Mouse (Mus musculus) testis, adult 2 months (tissue): ENCODE data around the gene Tnr. TPM values are rescaled to one million over a fixed set of nuclear protein-coding genes. Genes with fewer than 3 reads are reported as not detected.

Source experiments
- H3K27ac ChIP-seq: fragments of 200-500 bp; 2 replicates; pipeline ENCODE4 v1.5.1; 2012; ENCODE audit warnings: low read depth, low read length; ENCODE audit not compliant: control insufficient read depth, insufficient read depth
- H3K27me3 ChIP-seq: fragments of 200-500 bp; 2 replicates; pipeline ENCODE4 v1.6.1; 2012; ENCODE audit warnings: mild to moderate bottlenecking, low read length, moderate library complexity; ENCODE audit not compliant: control insufficient read depth, insufficient read depth
- H3K36me3 ChIP-seq: fragments of 200-500 bp; 2 replicates; pipeline ENCODE4 v1.6.1; 2012; ENCODE audit warnings: mild to moderate bottlenecking, low read length; ENCODE audit not compliant: control insufficient read depth, insufficient read depth
- H3K4me1 ChIP-seq: fragments of 200-500 bp; 2 replicates; pipeline ENCODE4 v1.6.1; 2012; ENCODE audit warnings: low read length; ENCODE audit not compliant: control insufficient read depth, insufficient read depth
- H3K4me3 ChIP-seq: fragments of 200-500 bp; 2 replicates; pipeline ENCODE4 v1.5.1; 2012; ENCODE audit warnings: low read depth, mild to moderate bottlenecking, low read length, moderate library complexity, mixed read lengths; ENCODE audit not compliant: control insufficient read depth
- CTCF ChIP-seq: fragments of 200-500 bp; IDR thresholded peaks from 2 replicates; pipeline ENCODE4 v1.5.1; 2012; ENCODE audit warnings: low read depth, mild to moderate bottlenecking, inconsistent platforms, low read length, moderate library complexity; ENCODE audit not compliant: control insufficient read depth, insufficient read depth, insufficient replicate concordance
- POLR2A ChIP-seq: fragments of 200-500 bp; IDR thresholded peaks from 2 replicates; pipeline ENCODE4 v1.6.1; 2012; ENCODE audit warnings: low read depth, mild to moderate bottlenecking, inconsistent platforms, low read length, moderate library complexity; ENCODE audit not compliant: control insufficient read depth
- polyA plus RNA-seq: library from polyadenylated mRNA; depleted of rRNA; stranded (reverse); fragments of >200 nt; gene quantifications from 2 replicates; pipeline ENCODE4 v1.2.3, GENCODE M21; 2012

Gene Tnr
- polyA plus RNA-seq, 1 experiment: 0.05 TPM

- no peaks in the 10 kb centered on the region for H3K27me3 ChIP-seq
- no peaks in the 10 kb centered on the region for H3K4me1 ChIP-seq
- H3K27ac ChIP-seq: no peak overlapping the region
- no peak overlapping the region for H3K4me3 ChIP-seq
- no peak for TF ChIP-seq CTCF
- TF ChIP-seq POLR2A: no peak
- no peaks in the 10 kb centered on the region for H3K36me3 ChIP-seq
Observed at GRCm38 (mm10) chr1:159842876-159843275, 319.3 kb downstream of the Tnr start.

GRCm38 (mm10) chr1:159852088-159852487 lies 328.5 kb downstream of the Tnr start:
- Histone ChIP-seq H3K27ac (no peak overlapping the region), H3K4me3 (no peak overlapping the region), H3K4me1 (no peaks in the 10 kb centered on the region), H3K36me3 (no peaks in the 10 kb centered on the region), H3K27me3 (no peaks in the 10 kb centered on the region)
- TF ChIP-seq POLR2A: no peak
- TF ChIP-seq CTCF: no peak

- no peak overlapping the region for H3K27ac ChIP-seq
- H3K4me3 ChIP-seq: no peak overlapping the region
- no peaks in the 10 kb centered on the region for H3K4me1 ChIP-seq
- no peak for TF ChIP-seq CTCF
- no peak for TF ChIP-seq POLR2A
- H3K36me3 ChIP-seq: no peaks in the 10 kb centered on the region
- H3K27me3 ChIP-seq: no peaks in the 10 kb centered on the region
Observed at GRCm38 (mm10) chr1:159854261-159854660, 330.7 kb downstream of the Tnr start.

GRCm38 (mm10) chr1:159861782-159862474 lies 338.4 kb downstream of the Tnr start:
- Histone ChIP-seq H3K4me3 (no peak overlapping the region), H3K27ac (no peak overlapping the region), H3K36me3 (no peaks in the 10 kb centered on the region), H3K4me1 (no peaks in the 10 kb centered on the region), H3K27me3 (no peaks in the 10 kb centered on the region)
- TF ChIP-seq CTCF (no peak), POLR2A (no peak)

- no peak overlapping the region for H3K4me3 ChIP-seq
- TF ChIP-seq POLR2A (no peak), CTCF (no peak)
- no peaks in the 10 kb centered on the region for H3K27me3 ChIP-seq
- H3K36me3 ChIP-seq: no peaks in the 10 kb centered on the region
- H3K27ac ChIP-seq: no peak overlapping the region
- no peaks in the 10 kb centered on the region for H3K4me1 ChIP-seq
Observed at GRCm38 (mm10) chr1:159865696-159866095, 342.1 kb downstream of the Tnr start.

- Histone ChIP-seq H3K27me3 (no peaks in the 10 kb centered on the region), H3K4me1 (no peaks in the 10 kb centered on the region), H3K27ac (no peak overlapping the region), H3K4me3 (no peak overlapping the region), H3K36me3 (no peaks in the 10 kb centered on the region)
- no peak for TF ChIP-seq CTCF
- no peak for TF ChIP-seq POLR2A
Observed at GRCm38 (mm10) chr1:159869619-159870441, 346.3 kb downstream of the Tnr start.

GRCm38 (mm10) chr1:159872866-159873265 lies 349.3 kb downstream of the Tnr start:
- no peaks in the 10 kb centered on the region for H3K4me1 ChIP-seq
- H3K36me3 ChIP-seq: no peaks in the 10 kb centered on the region
- no peak overlapping the region for H3K4me3 ChIP-seq
- no peaks in the 10 kb centered on the region for H3K27me3 ChIP-seq
- H3K27ac ChIP-seq: no peak overlapping the region
- TF ChIP-seq POLR2A (no peak), CTCF (no peak)

GRCm38 (mm10) chr1:159878681-159879080 lies 355.1 kb downstream of the Tnr start:
- Histone ChIP-seq H3K4me3 (no peak overlapping the region), H3K27me3 (no peaks in the 10 kb centered on the region), H3K4me1 (no peaks in the 10 kb centered on the region), H3K27ac (no peak overlapping the region), H3K36me3 (no peaks in the 10 kb centered on the region)
- TF ChIP-seq POLR2A (no peak), CTCF (no peak)
